Mouse (Mus musculus) CD4-positive helper T cell, adult 2 months (primary cell): ENCODE data around the gene Ldlrad2.
"Not testable (repeated sequence)": the region's sequence is repeated elsewhere in the genome, so short reads cannot be mapped to it uniquely, and the experiment has no call there.

Experiments used
- DNase-seq: peaks from one replicate; pipeline ENCODE4 v3.0.0-alpha.2; 2012; ENCODE audit warnings: low read depth, missing footprints, low spot score

The Ldlrad2 gene

GRCm38 (mm10) chr4:137574469-137574868, at the start of gene Ldlrad2:
Gene Ldlrad2, minus strand, starts transcription at chr4:137574569.
- no peak for DNase-seq

- DNase-seq, result no peak
Measured at GRCm38 (mm10) chr4:137622847-137623246, 48.5 kb upstream of the Ldlrad2 start.

- DNase-seq, result no peak
Measured at GRCm38 (mm10) chr4:137610256-137610655, 35.9 kb upstream of the Ldlrad2 start.

GRCm38 (mm10) chr4:137609702-137610101, 35.3 kb upstream of the Ldlrad2 start:
- DNase-seq, result peak; percentile 85

GRCm38 (mm10) chr4:137609281-137609680, 34.9 kb upstream of the Ldlrad2 start:
- no peak for DNase-seq

GRCm38 (mm10) chr4:137607023-137607422, 32.7 kb upstream of the Ldlrad2 start:
- no peak for DNase-seq

GRCm38 (mm10) chr4:137603449-137604171, 29.2 kb upstream of the Ldlrad2 start:
- peak; percentile 53 for DNase-seq

GRCm38 (mm10) chr4:137598577-137598976, 24.2 kb upstream of the Ldlrad2 start:
- DNase-seq, result no peak

GRCm38 (mm10) chr4:137597098-137597630, 22.8 kb upstream of the Ldlrad2 start:
- no peak for DNase-seq

- peak; percentile 75 for DNase-seq
Measured at GRCm38 (mm10) chr4:137594496-137595270, 20.3 kb upstream of the Ldlrad2 start.

GRCm38 (mm10) chr4:137593601-137594495, 19.5 kb upstream of the Ldlrad2 start, which contains the start of gene Usp48:
Gene Usp48, plus strand, starts transcription at chr4:137593755.
- DNase-seq, result peak; percentile 99

GRCm38 (mm10) chr4:137590961-137591360, 16.6 kb upstream of the Ldlrad2 start:
- DNase-seq, result no peak

- no peak for DNase-seq
Measured at GRCm38 (mm10) chr4:137589586-137589985, 15.2 kb upstream of the Ldlrad2 start.

- DNase-seq, result not testable (repeated sequence)
Measured at GRCm38 (mm10) chr4:137589095-137589494, 14.7 kb upstream of the Ldlrad2 start.

GRCm38 (mm10) chr4:137581815-137582214, 7.4 kb upstream of the Ldlrad2 start:
- peak; percentile 44 for DNase-seq

GRCm38 (mm10) chr4:137580299-137580698, 5.9 kb upstream of the Ldlrad2 start:
- DNase-seq, result no peak

GRCm38 (mm10) chr4:137579789-137580188, 5.4 kb upstream of the Ldlrad2 start:
- no peak for DNase-seq

- peak; percentile 16 for DNase-seq
Measured at GRCm38 (mm10) chr4:137578181-137578845, 3.9 kb upstream of the Ldlrad2 start.

GRCm38 (mm10) chr4:137577486-137577885, 3.1 kb upstream of the Ldlrad2 start:
- peak; percentile 18 for DNase-seq

GRCm38 (mm10) chr4:137569873-137570272, 4.5 kb downstream of the Ldlrad2 start:
- DNase-seq, result no peak

GRCm38 (mm10) chr4:137556673-137557210, 17.6 kb downstream of the Ldlrad2 start:
- DNase-seq, result no peak
